Mouse (Mus musculus) inflammation-experienced regulatory T-cells, adult 6 months (primary cell): ENCODE measurements at regions not wholly inside any gene's neighbourhood (a gene's known extent, or its start where the extent isn't known, plus 50 kb on each side); places are given as distances from the start of the nearest gene placed in this dataset.
"Not testable (repeated sequence)": the region's sequence is repeated elsewhere in the genome, so short reads cannot be mapped to it uniquely, and the experiment has no call there.

ENCODE experiments used
- ATAC-seq: one replicate; pipeline ENCODE4 v1.8.0; 2017

GRCm38 (mm10) chr13:104549016-104549415 lies 243.3 kb upstream of the Srek1ip1 start:
- no peak for ATAC-seq

GRCm38 (mm10) chr13:104553329-104553728 lies 239.0 kb upstream of the Srek1ip1 start:
- ATAC-seq, result no peak

GRCm38 (mm10) chr13:104556609-104557008 lies 235.7 kb upstream of the Srek1ip1 start:
- ATAC-seq, result not testable (repeated sequence)

- ATAC-seq, result no peak
Observed at GRCm38 (mm10) chr13:104559876-104560275, 232.4 kb upstream of the Srek1ip1 start.

GRCm38 (mm10) chr13:104560500-104561114 lies 231.7 kb upstream of the Srek1ip1 start:
- no peak for ATAC-seq

- no peak for ATAC-seq
Observed at GRCm38 (mm10) chr13:104562536-104562935, 229.7 kb upstream of the Srek1ip1 start.

- ATAC-seq, result no peak
Observed at GRCm38 (mm10) chr13:104563019-104563418, 229.3 kb upstream of the Srek1ip1 start.

GRCm38 (mm10) chr13:104563889-104564288 lies 228.4 kb upstream of the Srek1ip1 start:
- no peak for ATAC-seq

GRCm38 (mm10) chr13:104569765-104570164 lies 222.5 kb upstream of the Srek1ip1 start:
- ATAC-seq, result no peak

GRCm38 (mm10) chr13:104572236-104572635 lies 220.0 kb upstream of the Srek1ip1 start:
- ATAC-seq, result no peak

- ATAC-seq, result peak; percentile 74
Observed at GRCm38 (mm10) chr13:104574396-104574795, 217.9 kb upstream of the Srek1ip1 start.

- peak; percentile 44 for ATAC-seq
Observed at GRCm38 (mm10) chr13:104576188-104576789, 216.0 kb upstream of the Srek1ip1 start.

GRCm38 (mm10) chr13:104577856-104578255 lies 214.4 kb upstream of the Srek1ip1 start:
- ATAC-seq, result peak; percentile 16

GRCm38 (mm10) chr13:104580686-104581350 lies 211.5 kb upstream of the Srek1ip1 start:
- ATAC-seq, result no peak
